Mouse (Mus musculus) activated CD4-positive, CD25-positive, alpha-beta regulatory T cell, adult 4 months (primary cell): Measurements from ENCODE around the gene 4931428L18Rik. TPM values are rescaled to one million over a fixed set of nuclear protein-coding genes. Genes with fewer than 3 reads are reported as not detected.

Source experiments
- ATAC-seq: one replicate; pipeline ENCODE4 v1.8.0; 2017
- polyA plus RNA-seq, 2 experiments: library from polyadenylated mRNA; unstranded; fragments of 100-300 nt; shearing (Covaris generic); gene quantifications; one replicate each; pipeline ENCODE4 v1.2.1; 2017

Gene 4931428L18Rik
- polyA plus RNA-seq, 2 experiments from 2014 or later = not detected

GRCm38 (mm10) chr1:31152799-31153426 lies 69.6 kb downstream of the 4931428L18Rik start:
- ATAC-seq = no peak

GRCm38 (mm10) chr1:31150546-31150945 lies 71.9 kb downstream of the 4931428L18Rik start:
- ATAC-seq = no peak

- no peak for ATAC-seq
These were observed 72.8 kb downstream of the 4931428L18Rik start for GRCm38 (mm10) chr1:31149671-31150070.

- no peak for ATAC-seq
These were observed 78.9 kb downstream of the 4931428L18Rik start for GRCm38 (mm10) chr1:31143571-31143970.

GRCm38 (mm10) chr1:31142288-31143094 lies 80.0 kb downstream of the 4931428L18Rik start:
- ATAC-seq = no peak

GRCm38 (mm10) chr1:31138387-31138786 lies 84.1 kb downstream of the 4931428L18Rik start:
- no peak for ATAC-seq

DNA sequence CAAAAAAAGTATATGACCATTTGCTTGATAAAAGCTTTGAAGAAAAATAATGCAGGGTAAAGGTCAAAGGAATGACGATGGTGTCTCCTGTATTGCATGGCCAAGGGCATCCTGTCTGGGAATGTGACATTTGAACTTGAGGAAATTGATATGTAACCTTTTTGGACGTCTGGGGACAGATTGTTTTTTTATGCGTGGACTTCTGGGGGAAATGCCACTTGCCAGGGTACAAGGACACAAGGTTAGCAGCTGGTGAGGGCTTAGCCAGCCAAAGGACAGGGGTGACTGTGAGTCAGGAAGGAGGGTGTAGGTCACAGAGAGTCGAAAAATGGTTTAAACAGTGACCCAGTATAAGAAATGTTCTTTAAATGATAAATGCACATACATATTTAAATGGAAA lies 109.0 kb downstream of the 4931428L18Rik start:
- no peak for ATAC-seq

GRCm38 (mm10) chr1:31107961-31108360 lies 114.5 kb downstream of the 4931428L18Rik start:
- no peak for ATAC-seq

DNA sequence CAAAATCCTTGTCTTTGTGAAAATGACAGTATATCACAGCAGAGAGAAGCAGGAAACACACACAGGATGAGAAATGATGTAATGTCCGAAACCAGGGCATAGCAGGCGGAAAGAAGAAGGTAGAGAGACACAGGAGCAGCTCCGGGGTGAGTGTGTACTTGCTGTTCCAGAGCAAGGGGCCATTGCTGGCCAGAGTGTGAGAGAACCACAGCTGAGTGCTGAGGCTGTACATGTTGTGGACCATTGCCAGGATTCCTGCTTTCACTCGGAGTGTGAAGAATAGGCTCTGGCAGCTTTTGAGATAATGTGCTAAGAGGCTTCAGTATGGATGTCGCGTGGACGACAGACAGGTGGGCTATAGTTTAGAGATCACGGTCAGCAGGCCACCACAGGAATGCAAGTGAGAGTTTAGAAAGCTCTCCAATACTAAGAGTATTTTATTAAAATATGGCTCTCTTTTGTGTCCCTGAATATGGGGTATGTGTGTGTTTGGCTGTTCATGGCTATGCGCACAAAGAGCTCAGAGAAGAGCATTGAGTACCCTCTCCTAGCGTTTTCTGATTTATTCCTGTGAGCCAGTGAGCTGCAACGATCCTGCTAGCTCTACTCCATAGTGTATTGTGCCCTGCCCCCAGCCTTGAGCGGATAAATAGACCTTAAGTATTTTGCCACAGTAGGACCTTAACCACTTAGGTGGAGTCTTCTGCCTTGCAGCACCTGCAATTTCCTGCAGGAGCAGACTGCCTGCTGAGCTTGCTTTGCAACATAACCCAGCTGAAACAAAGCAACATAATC lies 119.4 kb downstream of the 4931428L18Rik start:
- ATAC-seq = no peak

- no peak for ATAC-seq
These were observed 120.2 kb downstream of the 4931428L18Rik start for GRCm38 (mm10) chr1:31102280-31102679.

GRCm38 (mm10) chr1:31097208-31097607 lies 125.3 kb downstream of the 4931428L18Rik start:
- ATAC-seq = no peak

DNA sequence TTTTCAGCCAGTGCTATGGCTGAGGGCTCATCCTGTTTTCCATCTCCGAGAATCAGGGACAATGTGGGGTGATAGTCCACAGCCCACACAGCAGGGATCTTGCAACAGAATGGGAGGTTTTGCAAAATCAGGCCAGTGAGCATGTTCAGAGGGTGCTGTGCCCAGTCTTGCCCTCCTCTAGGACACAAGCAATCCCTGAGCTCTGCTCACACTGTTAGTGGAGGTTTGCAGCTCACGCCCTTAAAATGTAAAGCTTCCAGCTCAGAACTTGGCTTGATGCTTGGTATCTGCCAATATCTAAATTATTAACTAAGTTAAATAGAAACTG lies 126.1 kb downstream of the 4931428L18Rik start:
- ATAC-seq = no peak

GRCm38 (mm10) chr1:31095706-31096465 lies 126.6 kb downstream of the 4931428L18Rik start:
- ATAC-seq = no peak

GRCm38 (mm10) chr1:31094792-31095191 lies 127.7 kb downstream of the 4931428L18Rik start:
- ATAC-seq = no peak

GRCm38 (mm10) chr1:31093939-31094338 lies 128.5 kb downstream of the 4931428L18Rik start:
- ATAC-seq = no peak

DNA sequence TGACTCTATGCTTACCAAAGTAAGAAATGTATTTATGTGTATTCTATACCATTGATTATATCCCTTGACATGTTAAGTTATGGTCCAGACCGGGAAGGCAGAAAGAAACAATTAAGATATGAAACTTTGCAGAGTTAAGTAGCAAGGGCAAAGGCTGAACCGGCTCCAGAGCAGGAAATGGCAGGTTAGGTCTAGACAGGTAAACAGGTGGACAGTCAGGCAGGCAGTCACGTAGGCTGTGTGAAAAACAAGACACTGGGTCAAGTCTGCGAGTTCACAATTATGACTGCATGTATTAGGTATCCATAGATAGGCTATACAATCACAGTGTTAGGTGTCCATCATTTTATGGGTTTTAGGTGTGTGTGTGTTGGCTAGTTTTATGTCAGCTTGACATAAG lies 133.8 kb downstream of the 4931428L18Rik start:
- no peak for ATAC-seq

GRCm38 (mm10) chr1:31072523-31073370 lies 149.7 kb downstream of the 4931428L18Rik start:
- ATAC-seq = no peak

GRCm38 (mm10) chr1:31071209-31071608 lies 151.3 kb downstream of the 4931428L18Rik start:
- no peak for ATAC-seq

GRCm38 (mm10) chr1:31064817-31065740 lies 157.4 kb downstream of the 4931428L18Rik start:
- no peak for ATAC-seq

GRCm38 (mm10) chr1:31059806-31060205 lies 162.7 kb downstream of the 4931428L18Rik start:
- no peak for ATAC-seq
